Mouse (Mus musculus) neural tube, embryonic 14.5 days (tissue): ENCODE measurements at regions not wholly inside any gene's neighbourhood (a gene's known extent, or its start where the extent isn't known, plus 50 kb on each side); places are given as distances from the start of the nearest gene placed in this dataset.
A peak's percentile ranks its signal among the peaks of the same experiment; 100 is the strongest.

Experiments used
- ATAC-seq: fragments of 200-750 bp; cut with Nextera tagmentation; 2 replicates; pipeline ENCODE4 v1.8.0; 2017; ENCODE audit warnings: low read depth, mild to moderate bottlenecking, moderate TSS enrichment, moderate library complexity
- H3K27ac ChIP-seq: fragments of 300-500 bp; sonication (generic); 2 replicates; pipeline ENCODE4 v1.5.1; 2014; ENCODE audit warnings: low read depth, mild to moderate bottlenecking, control low read depth, low read length, moderate library complexity, mixed read lengths
- H3K27me3 ChIP-seq: fragments of 300-500 bp; sonication (generic); 2 replicates; pipeline ENCODE4 v1.6.1; 2014; ENCODE audit warnings: low read length; ENCODE audit not compliant: control insufficient read depth, insufficient read depth
- H3K36me3 ChIP-seq: fragments of 300-500 bp; sonication (generic); 2 replicates; pipeline ENCODE4 v1.6.1; 2014; ENCODE audit warnings: low read length, mixed read lengths; ENCODE audit not compliant: control insufficient read depth, insufficient read depth
- H3K4me1 ChIP-seq: fragments of 300-500 bp; sonication (generic); 2 replicates; pipeline ENCODE4 v1.6.1; 2014; ENCODE audit warnings: low read length; ENCODE audit not compliant: control insufficient read depth, insufficient read depth
- H3K4me2 ChIP-seq: fragments of 300-500 bp; sonication (generic); 2 replicates; pipeline ENCODE4 v1.6.1; 2014; ENCODE audit warnings: mild to moderate bottlenecking, low read depth, low read length, control low read depth
- H3K4me3 ChIP-seq: fragments of 300-500 bp; sonication (generic); 2 replicates; pipeline ENCODE4 v1.5.1; 2014; ENCODE audit warnings: low read depth, low read length, control low read depth, mixed read lengths
- H3K9ac ChIP-seq: fragments of 300-500 bp; sonication (generic); replicated peaks from 2 replicates; pipeline ENCODE4 v1.6.1; 2014; ENCODE audit warnings: low read depth, mild to moderate bottlenecking, control low read depth, low read length, mixed read lengths
- H3K9me3 ChIP-seq: fragments of 300-500 bp; sonication (generic); 2 replicates; pipeline ENCODE4 v1.6.1; 2016; ENCODE audit warnings: low read length; ENCODE audit not compliant: control insufficient read depth
- WGBS: fragments of 180-500 bp; shearing (Covaris S2); extraction: QIAGEN DNeasy Blood & Tissue Kit; methylation state at CpG from one replicate; pipeline ENCODE4 v1.1.7; 2014; 5-methylcytosine and 5-hydroxymethylcytosine counted together

GRCm38 (mm10) chr12:45671554-45671948, 597.0 kb upstream of the Stxbp6 start:
- peak overlapping the region; percentile 95 for H3K27ac ChIP-seq
- peak overlapping the region; percentile 12; the same call in 1 of the 2 replicates for H3K4me2 ChIP-seq
- H3K9ac ChIP-seq = no peak overlapping the region; the same call in 1 of the 2 replicates
- WGBS = 20% methylated on average over 4 of the region's 4 CpGs
- ATAC-seq = peak; percentile 50
- H3K9me3 ChIP-seq = no peaks in the 10 kb centered on the region
- no peaks in the 10 kb centered on the region for H3K36me3 ChIP-seq
- no peaks in the 10 kb centered on the region for H3K27me3 ChIP-seq
- peaks cover 16% of the 10 kb centered on the region for H3K4me1 ChIP-seq
- no peak overlapping the region for H3K4me3 ChIP-seq

- peak; percentile 86 for ATAC-seq
- Histone ChIP-seq H3K4me1 (peaks cover 16% of the 10 kb centered on the region), H3K27me3 (no peaks in the 10 kb centered on the region), H3K9ac (no peak overlapping the region; the same call in 1 of the 2 replicates), H3K9me3 (no peaks in the 10 kb centered on the region), H3K4me3 (no peak overlapping the region), H3K4me2 (peak overlapping the region; percentile 12; the same call in 1 of the 2 replicates), H3K36me3 (no peaks in the 10 kb centered on the region), H3K27ac (peak overlapping the region; percentile 95)
- WGBS = 42% methylated on average over 13 of the region's 13 CpGs
Measured at GRCm38 (mm10) chr12:45670874-45671553, 596.5 kb upstream of the Stxbp6 start.

- Histone ChIP-seq H3K9ac (no peak overlapping the region; the same call in 1 of the 2 replicates), H3K4me1 (peaks cover 16% of the 10 kb centered on the region), H3K4me2 (peak overlapping the region; percentile 12; the same call in 1 of the 2 replicates), H3K27ac (peak overlapping the region; percentile 95), H3K27me3 (no peaks in the 10 kb centered on the region), H3K4me3 (no peak overlapping the region), H3K36me3 (no peaks in the 10 kb centered on the region), H3K9me3 (no peaks in the 10 kb centered on the region)
- ATAC-seq = peak; percentile 90
- WGBS = 31% methylated on average over 6 of the region's 6 CpGs
Measured at GRCm38 (mm10) chr12:45670246-45670873, 595.9 kb upstream of the Stxbp6 start.

- H3K27me3 ChIP-seq = no peaks in the 10 kb centered on the region
- H3K9ac ChIP-seq = no peak overlapping the region
- no peak overlapping the region for H3K4me2 ChIP-seq
- no peaks in the 10 kb centered on the region for H3K4me1 ChIP-seq
- no peak overlapping the region for H3K4me3 ChIP-seq
- H3K27ac ChIP-seq = no peak overlapping the region
- no peaks in the 10 kb centered on the region for H3K36me3 ChIP-seq
- ATAC-seq = no peak
- no peaks in the 10 kb centered on the region for H3K9me3 ChIP-seq
Measured at GRCm38 (mm10) chr12:45659612-45660011, 585.1 kb upstream of the Stxbp6 start.

- Histone ChIP-seq H3K27ac (no peak overlapping the region), H3K9me3 (no peaks in the 10 kb centered on the region), H3K36me3 (no peaks in the 10 kb centered on the region), H3K4me3 (no peak overlapping the region), H3K9ac (no peak overlapping the region), H3K27me3 (no peaks in the 10 kb centered on the region), H3K4me2 (no peak overlapping the region), H3K4me1 (no peaks in the 10 kb centered on the region)
- WGBS = 83% methylated on average over 2 of the region's 2 CpGs
- ATAC-seq = no peak
Measured at GRCm38 (mm10) chr12:45656574-45656973, 582.1 kb upstream of the Stxbp6 start.

- Histone ChIP-seq H3K27me3 (no peaks in the 10 kb centered on the region), H3K9me3 (no peaks in the 10 kb centered on the region), H3K4me1 (no peaks in the 10 kb centered on the region), H3K27ac (no peak overlapping the region), H3K9ac (no peak overlapping the region), H3K4me2 (no peak overlapping the region), H3K36me3 (no peaks in the 10 kb centered on the region), H3K4me3 (no peak overlapping the region)
- no peak for ATAC-seq
- 55% methylated on average over 4 of the region's 4 CpGs for WGBS
Measured at GRCm38 (mm10) chr12:45648654-45649053, 574.1 kb upstream of the Stxbp6 start.

- Histone ChIP-seq H3K4me3 (no peak overlapping the region), H3K9ac (no peak overlapping the region), H3K9me3 (no peaks in the 10 kb centered on the region), H3K4me2 (no peak overlapping the region), H3K4me1 (no peaks in the 10 kb centered on the region), H3K36me3 (no peaks in the 10 kb centered on the region), H3K27ac (no peak overlapping the region), H3K27me3 (no peaks in the 10 kb centered on the region)
- 88% methylated on average over 2 of the region's 2 CpGs for WGBS
- ATAC-seq = no peak
Measured at GRCm38 (mm10) chr12:45644180-45644579, 569.7 kb upstream of the Stxbp6 start.

- whole genome bisulfite sequencing = 88% methylated on average over 1 of the region's 1 CpGs
- H3K36me3 ChIP-seq = no peaks in the 10 kb centered on the region
Measured at GRCm38 (mm10) chr12:45622830-45623229, 548.3 kb upstream of the Stxbp6 start.

GRCm38 (mm10) chr12:45620056-45620455, 545.5 kb upstream of the Stxbp6 start:
- no peak overlapping the region for H3K4me3 ChIP-seq
- no peak for ATAC-seq
- H3K4me1 ChIP-seq = no peaks in the 10 kb centered on the region
- no peaks in the 10 kb centered on the region for H3K27me3 ChIP-seq
- H3K27ac ChIP-seq = no peak overlapping the region
- no peaks in the 10 kb centered on the region for H3K36me3 ChIP-seq
- H3K9ac ChIP-seq = no peak overlapping the region
- no peak overlapping the region for H3K4me2 ChIP-seq
- no peaks in the 10 kb centered on the region for H3K9me3 ChIP-seq

More at GRCm38 (mm10) chr12:45622830-45623229, 548.3 kb upstream of the Stxbp6 start:
- Histone ChIP-seq H3K27ac (no peak overlapping the region), H3K27me3 (no peaks in the 10 kb centered on the region), H3K9me3 (no peaks in the 10 kb centered on the region), H3K4me1 (no peaks in the 10 kb centered on the region), H3K4me2 (no peak overlapping the region), H3K9ac (no peak overlapping the region), H3K4me3 (no peak overlapping the region)
- no peak for ATAC-seq
